Mouse (Mus musculus) lung, postnatal 0 days (tissue): ENCODE measurements around the gene Iqca.

Experiments used
- CTCF ChIP-seq: IDR thresholded peaks from 2 replicates; pipeline ENCODE4 v1.5.1; 2016; ENCODE audit warnings: antibody characterized with exemption, mild to moderate bottlenecking
- EP300 ChIP-seq: IDR thresholded peaks from 2 replicates; pipeline ENCODE4 v1.6.1; 2016; ENCODE audit warnings: antibody characterized with exemption, mild to moderate bottlenecking, control low read depth

GRCm38 (mm10) chr1:90074779-90075178 lies 78.4 kb downstream of the Iqca start:
- no peak for TF ChIP-seq CTCF
- no peak for TF ChIP-seq EP300
